26 mouse cellular contexts compared by ENCODE assay signal in genomic region chr1:153662362-153662761, GRCm38 (mm10). TPM values are rescaled to one million over a fixed set of nuclear protein-coding genes. Genes with fewer than 3 reads are reported as not detected.
DNase-seq lines count a peak whose midpoint lies in the region; ATAC-seq and TF ChIP-seq lines count a peak whose summit lies in the region.
"Had no signal": no experiment of that assay in that cellular context is flagged by ENCODE, and none has a peak within 500 bp of the region (broad histone marks: within the 10 kb centered on the region; RNA-seq: fewer than 3 reads in every experiment).

No protein-coding gene starts in this region.

- DNase-seq in cerebellum, adult 9-11 months, result peak; percentile 20
- DNase-seq in hindbrain, embryonic 11.5 days (ENCODE audit: low spot score), result no peak
- DNase-seq in hindbrain, postnatal 0 days (ENCODE audit: low spot score), result no peak
- DNase-seq in neural tube, embryonic 10.5 days (ENCODE audit: extremely low spot score, low spot score), result no peak
- DNase-seq in kidney, adult 8-10 months, result no peak
- DNase-seq: cerebellum, adult 18-20 months; gastrocnemius, postnatal 25 days; heart, adult 11 months; heart, postnatal 4 days; thymus, adult 2 months; thymus, postnatal 36 days had no signal

- WGBS in hindbrain, embryonic 11.5 days, result 17% methylated on average over 4 of the region's 4 CpGs
- WGBS in hindbrain, postnatal 0 days, result 29% methylated on average over 4 of the region's 4 CpGs
- WGBS in neural tube, embryonic 12.5 days, result 29% methylated on average over 4 of the region's 4 CpGs

- H3K27me3 ChIP-seq in hindbrain, embryonic 11.5 days (ENCODE audit: control insufficient read depth, insufficient read depth, low read length), result no peaks in the 10 kb centered on the region
- H3K27me3 ChIP-seq in hindbrain, postnatal 0 days (ENCODE audit: insufficient read depth, low read length), result no peaks in the 10 kb centered on the region
- no peaks in the 10 kb centered on the region for H3K27me3 ChIP-seq in neural tube, embryonic 12.5 days (replicated peaks)
- H3K27me3 ChIP-seq: forebrain, embryonic 15.5 days; Patski had no signal

- no peaks in the 10 kb centered on the region for H3K9me3 ChIP-seq in hindbrain, embryonic 11.5 days (ENCODE audit: control insufficient read depth, low read length)
- no peaks in the 10 kb centered on the region for H3K9me3 ChIP-seq in hindbrain, postnatal 0 days (ENCODE audit: low read length)
- H3K9me3 ChIP-seq in neural tube, embryonic 12.5 days, result no peaks in the 10 kb centered on the region
- H3K9me3 ChIP-seq: forebrain, embryonic 15.5 days; intestine, embryonic 15.5 days; limb, embryonic 12.5 days; lung, embryonic 15.5 days; midbrain, embryonic 12.5 days had no signal

- peaks cover 18% of the 10 kb centered on the region for H3K4me1 ChIP-seq in hindbrain, embryonic 11.5 days (replicated peaks; ENCODE audit: control insufficient read depth, insufficient read depth, low read length)
- peaks cover 28% of the 10 kb centered on the region for H3K4me1 ChIP-seq in hindbrain, postnatal 0 days (ENCODE audit: insufficient read depth, low read length)
- H3K4me1 ChIP-seq in neural tube, embryonic 12.5 days, result peaks cover 76% of the 10 kb centered on the region

- no peaks in the 10 kb centered on the region for H3K36me3 ChIP-seq in hindbrain, embryonic 11.5 days (ENCODE audit: control insufficient read depth, insufficient read depth, low read length)
- no peaks in the 10 kb centered on the region for H3K36me3 ChIP-seq in hindbrain, postnatal 0 days (ENCODE audit: insufficient read depth, low read length)
- no peaks in the 10 kb centered on the region for H3K36me3 ChIP-seq in neural tube, embryonic 12.5 days
- H3K36me3 ChIP-seq: forebrain, embryonic 15.5 days; intestine, embryonic 15.5 days; limb, embryonic 12.5 days; lung, embryonic 15.5 days; midbrain, embryonic 12.5 days had no signal

- H3K27ac ChIP-seq in hindbrain, embryonic 11.5 days (ENCODE audit: low read depth, low read length), result no peak overlapping the region
- no peak overlapping the region for H3K27ac ChIP-seq in hindbrain, postnatal 0 days
- H3K27ac ChIP-seq in neural tube, embryonic 12.5 days, result no peak overlapping the region
- H3K27ac ChIP-seq: intestine, embryonic 15.5 days; limb, embryonic 12.5 days; lung, embryonic 15.5 days had no signal

- H3K4me2 ChIP-seq in hindbrain, embryonic 11.5 days (replicated peaks; ENCODE audit: low read depth, low read length), result no peak overlapping the region
- no peak overlapping the region for H3K4me2 ChIP-seq in hindbrain, postnatal 0 days (ENCODE audit: low read depth, low read length)
- H3K4me2 ChIP-seq in neural tube, embryonic 12.5 days (replicated peaks), result peak overlapping the region; percentile 52; the same call in 1 of the 2 replicates
- H3K4me2 ChIP-seq: heart, embryonic 11.5 days; intestine, embryonic 15.5 days; limb, embryonic 12.5 days; liver, embryonic 11.5 days; lung, embryonic 15.5 days had no signal

- H3K4me3 ChIP-seq in hindbrain, embryonic 11.5 days (ENCODE audit: low read depth, low read length), result no peak overlapping the region
- no peak overlapping the region for H3K4me3 ChIP-seq in hindbrain, postnatal 0 days (ENCODE audit: low read length)
- H3K4me3 ChIP-seq in neural tube, embryonic 12.5 days, result no peak overlapping the region
- H3K4me3 ChIP-seq: forebrain, embryonic 15.5 days; intestine, embryonic 15.5 days; limb, embryonic 12.5 days; lung, embryonic 15.5 days; midbrain, embryonic 12.5 days had no signal

- ATAC-seq in cerebellum, adult (ENCODE audit: insufficient number of reproducible peaks, low FRiP score, low TSS enrichment), result no peak
- 0 out of 2 replicates have a peak, but pooled peaks have one; percentile 5 for ATAC-seq in hindbrain, embryonic 11.5 days (ENCODE audit: low FRiP score)
- ATAC-seq in hindbrain, postnatal 0 days, result no peak
- no peak for ATAC-seq in neural tube, embryonic 12.5 days (ENCODE audit: low FRiP score, low read depth)
- ATAC-seq: forebrain, embryonic 15.5 days; hindbrain, embryonic 16.5 days had no signal

- TF ChIP-seq CTCF in hindbrain, postnatal 0 days (IDR thresholded peaks at IDR 0.05; ENCODE audit: low read depth), result no peak

- no peak overlapping the region for H3K9ac ChIP-seq in hindbrain, embryonic 11.5 days (ENCODE audit: low read depth, low read length)
- H3K9ac ChIP-seq in hindbrain, postnatal 0 days (replicated peaks; ENCODE audit: low read length), result no peak overlapping the region
- no peak overlapping the region for H3K9ac ChIP-seq in neural tube, embryonic 12.5 days
- H3K9ac ChIP-seq: forebrain, embryonic 15.5 days; intestine, embryonic 15.5 days; limb, embryonic 12.5 days; lung, embryonic 15.5 days; midbrain, embryonic 12.5 days had no signal

RNA-seq across cellular contexts. Expression of gene Rgs8, which starts 9.5 kb away (rescaled TPM):
- polyA plus RNA-seq in hindbrain, embryonic 11.5 days (2014; fragmentation: Nextera tagmentation; extraction: Ambion mirVana), result 5.8 and 7.9 TPM in 2 replicates
- total RNA-seq in hindbrain, postnatal 0 days (2014; rRNA removed), result 23.9 and 40.1 TPM in 2 replicates
- 12.5 and 14.1 TPM in 2 replicates for polyA plus RNA-seq in hindbrain, postnatal 0 days (2015; fragmentation: Nextera tagmentation; extraction: Ambion mirVana)
- polyA plus RNA-seq in neural tube, embryonic 12.5 days (2016; fragmentation: Nextera tagmentation; extraction: Ambion mirVana), result 16.9 and 17.0 TPM in 2 replicates
- total RNA-seq: gastrocnemius, adult 18-20 months; megakaryocyte, adult 5-6 weeks; MEL had no signal
- polyA plus RNA-seq: liver, embryonic 16.5 days had no signal
